Mouse (Mus musculus) MEL (cell line): Measurements from ENCODE around the gene Dusp6. TPM values are rescaled to one million over a fixed set of nuclear protein-coding genes. Genes with fewer than 3 reads are reported as not detected.

ENCODE experiments used
- DNase-seq: peaks from one replicate; pipeline ENCODE4 v3.0.0; 2011; ENCODE audit warnings: low read depth, low spot score
- H3K27ac ChIP-seq: 2 replicates; pipeline ENCODE4 v1.5.1; 2012; ENCODE audit warnings: low read depth, mild to moderate bottlenecking, control low read depth, low read length, moderate library complexity; ENCODE audit not compliant: control insufficient read depth
- H3K27me3 ChIP-seq, 2 experiments: fragments of 150-350 bp in 1 of 2; sonication (generic) in 1 of 2; 2 replicates each; pipeline ENCODE4 v1.6.1; 2012; ENCODE audit warnings: low read length in 2 of 2, mild to moderate bottlenecking in 2 of 2, improper control_type of control experiment in 1 of 2, moderate library complexity in 1 of 2; ENCODE audit not compliant: insufficient read depth in 2 of 2, control insufficient read depth in 1 of 2
- H3K36me3 ChIP-seq, 2 experiments: 2 replicates each; pipeline ENCODE4 v1.6.1; 2012 to 2014; ENCODE audit warnings: low read length in 2 of 2, improper control_type of control experiment in 1 of 2, inconsistent platforms in 1 of 2, mild to moderate bottlenecking in 1 of 2; ENCODE audit not compliant: insufficient read depth in 2 of 2, control insufficient read depth in 1 of 2
- H3K4me1 ChIP-seq, 2 experiments: fragments of 150-350 bp in 1 of 2; sonication (generic) in 1 of 2; 2 replicates each; pipeline ENCODE4 v1.6.1; 2012; ENCODE audit warnings: low read length in 2 of 2, improper control_type of control experiment in 1 of 2, mild to moderate bottlenecking in 1 of 2; ENCODE audit not compliant: insufficient read depth in 2 of 2, control insufficient read depth in 1 of 2
- H3K4me3 ChIP-seq, 2 experiments: fragments of 150-350 bp in 1 of 2; sonication (generic) in 1 of 2; 2 replicates each; pipeline ENCODE4 v1.5.1; 2012; ENCODE audit warnings: low read depth in 2 of 2, low read length in 2 of 2, mild to moderate bottlenecking in 2 of 2, moderate library complexity in 2 of 2, control low read depth in 1 of 2, improper control_type of control experiment in 1 of 2; ENCODE audit not compliant: control insufficient read depth in 1 of 2, insufficient read depth in 1 of 2
- H3K79me2 ChIP-seq: 2 replicates; pipeline ENCODE4 v1.6.1; 2012; ENCODE audit warnings: mild to moderate bottlenecking, low read length, moderate library complexity; ENCODE audit not compliant: control insufficient read depth, poor library complexity, insufficient read depth
- H3K9ac ChIP-seq: 2 replicates; pipeline ENCODE4 v1.6.1; 2012; ENCODE audit warnings: low read depth, mild to moderate bottlenecking, control low read depth, low read length, moderate library complexity; ENCODE audit not compliant: control insufficient read depth, poor library complexity, severe bottlenecking
- H3K9me3 ChIP-seq: fragments of 150-350 bp; sonication (generic); replicated peaks from 2 replicates; pipeline ENCODE4 v1.6.1; 2012; ENCODE audit warnings: mild to moderate bottlenecking, low read length, improper control_type of control experiment, moderate library complexity; ENCODE audit not compliant: insufficient read depth
- BHLHE40 ChIP-seq: IDR thresholded peaks from 2 replicates; pipeline ENCODE4 v1.6.1; 2012; ENCODE audit warnings: low read depth, mild to moderate bottlenecking, inconsistent platforms, low read length, improper control_type of control experiment, borderline replicate concordance
- CHD2 ChIP-seq: IDR thresholded peaks from 2 replicates; pipeline ENCODE4 v1.6.1; 2011; ENCODE audit warnings: low read length, improper control_type of control experiment
- CTCF ChIP-seq, 3 experiments: IDR thresholded peaks in 2 of 3; conservative IDR thresholded peaks in 1 of 3; 2 replicates each; pipeline ENCODE4 v1.5.1; 2011 to 2012; ENCODE audit warnings: low read length in 3 of 3, low read depth in 2 of 3, mild to moderate bottlenecking in 2 of 3, improper control_type of control experiment in 1 of 3, inconsistent platforms in 1 of 3, mixed read lengths in 1 of 3, moderate library complexity in 1 of 3; ENCODE audit not compliant: control insufficient read depth in 1 of 3, insufficient read depth in 1 of 3, poor library complexity in 1 of 3, severe bottlenecking in 1 of 3
- E2F4 ChIP-seq: IDR thresholded peaks from 2 replicates; pipeline ENCODE4 v1.6.1; 2011; ENCODE audit warnings: low read depth, low read length, improper control_type of control experiment, borderline replicate concordance
- ELF1 ChIP-seq: IDR thresholded peaks from 2 replicates; pipeline ENCODE4 v1.6.1; 2014; ENCODE audit warnings: low read depth, mild to moderate bottlenecking, inconsistent platforms, low read length, improper control_type of control experiment, moderate library complexity
- GABPA ChIP-seq: IDR thresholded peaks from 2 replicates; pipeline ENCODE4 v1.6.1; 2012; ENCODE audit warnings: low read depth, mild to moderate bottlenecking, inconsistent platforms, low read length, improper control_type of control experiment, moderate library complexity
- KAT2A ChIP-seq: conservative IDR thresholded peaks from 2 replicates; pipeline ENCODE4 v1.6.1; 2012; ENCODE audit warnings: low read depth, low read length, improper control_type of control experiment, inconsistent platforms
- MAFK ChIP-seq: IDR thresholded peaks from 2 replicates; pipeline ENCODE4 v1.6.1; 2011; ENCODE audit warnings: low read depth, mild to moderate bottlenecking, low read length, improper control_type of control experiment, borderline replicate concordance
- MAX ChIP-seq: IDR thresholded peaks from 2 replicates; pipeline ENCODE4 v1.6.1; 2011; ENCODE audit warnings: low read length, improper control_type of control experiment
- NELFE ChIP-seq: IDR thresholded peaks from 2 replicates; pipeline ENCODE4 v1.6.1; 2011; ENCODE audit warnings: low read depth, low read length, improper control_type of control experiment
- POLR2AphosphoS2 ChIP-seq: IDR thresholded peaks from 2 replicates; pipeline ENCODE4 v1.6.1; 2011; ENCODE audit warnings: low read length, improper control_type of control experiment
- POLR2AphosphoS5 ChIP-seq: IDR thresholded peaks from 2 replicates; pipeline ENCODE4 v1.6.1; 2012; ENCODE audit warnings: low read depth, borderline replicate concordance, mild to moderate bottlenecking, inconsistent platforms, low read length, moderate library complexity, mixed read lengths
- RAD21 ChIP-seq: IDR thresholded peaks from 2 replicates; pipeline ENCODE4 v1.6.1; 2011; ENCODE audit warnings: mild to moderate bottlenecking, low read depth, low read length, improper control_type of control experiment
- SIN3A ChIP-seq: IDR thresholded peaks from 2 replicates; pipeline ENCODE4 v1.6.1; 2012; ENCODE audit warnings: low read length, improper control_type of control experiment, inconsistent platforms
- TAL1 ChIP-seq: IDR thresholded peaks from 2 replicates; pipeline ENCODE4 v1.6.1; 2012; ENCODE audit warnings: mild to moderate bottlenecking, inconsistent platforms, low read length, moderate library complexity, mixed read lengths
- TCF12 ChIP-seq: IDR thresholded peaks from 2 replicates; pipeline ENCODE4 v1.6.1; 2014; ENCODE audit warnings: low read depth, mild to moderate bottlenecking, inconsistent platforms, low read length, improper control_type of control experiment, moderate library complexity
- USF2 ChIP-seq, 2 experiments: IDR thresholded peaks; 2 replicates each; pipeline ENCODE4 v1.6.1; 2011 to 2012; ENCODE audit warnings: improper control_type of control experiment in 2 of 2, low read length in 2 of 2, borderline replicate concordance in 1 of 2, inconsistent platforms in 1 of 2, low read depth in 1 of 2, mild to moderate bottlenecking in 1 of 2; ENCODE audit not compliant: insufficient read depth in 1 of 2
- ZKSCAN1 ChIP-seq: IDR thresholded peaks from 2 replicates; pipeline ENCODE4 v1.6.1; 2012; ENCODE audit warnings: low read depth, mild to moderate bottlenecking, inconsistent platforms, low read length, improper control_type of control experiment, moderate library complexity
- polyA plus RNA-seq, 2 experiments: library from polyadenylated mRNA; stranded (reverse) in 1 of 2; unstranded in 1 of 2; fragments of >175 nt in 1 of 2; fragments of >200 nt in 1 of 2; gene quantifications; 2 replicates each; pipeline versions ENCODE4 v1.2.1 to v1.2.4; 2012; ENCODE audit warnings: low replicate concordance in 2 of 2, low read depth in 1 of 2; ENCODE audit not compliant: insufficient read length in 2 of 2, insufficient read depth in 1 of 2, missing spikeins in 1 of 2
- total RNA-seq: library from RNA; depleted of rRNA; stranded (reverse); fragments of 300-350 nt; gene quantifications from 2 replicates; pipeline ENCODE4 v1.2.3, GENCODE M21; 2012

Gene Dusp6
- total and polyA plus RNA-seq, 3 experiments, result 8.2 to 11.9 TPM; not detected in 1

DNA sequence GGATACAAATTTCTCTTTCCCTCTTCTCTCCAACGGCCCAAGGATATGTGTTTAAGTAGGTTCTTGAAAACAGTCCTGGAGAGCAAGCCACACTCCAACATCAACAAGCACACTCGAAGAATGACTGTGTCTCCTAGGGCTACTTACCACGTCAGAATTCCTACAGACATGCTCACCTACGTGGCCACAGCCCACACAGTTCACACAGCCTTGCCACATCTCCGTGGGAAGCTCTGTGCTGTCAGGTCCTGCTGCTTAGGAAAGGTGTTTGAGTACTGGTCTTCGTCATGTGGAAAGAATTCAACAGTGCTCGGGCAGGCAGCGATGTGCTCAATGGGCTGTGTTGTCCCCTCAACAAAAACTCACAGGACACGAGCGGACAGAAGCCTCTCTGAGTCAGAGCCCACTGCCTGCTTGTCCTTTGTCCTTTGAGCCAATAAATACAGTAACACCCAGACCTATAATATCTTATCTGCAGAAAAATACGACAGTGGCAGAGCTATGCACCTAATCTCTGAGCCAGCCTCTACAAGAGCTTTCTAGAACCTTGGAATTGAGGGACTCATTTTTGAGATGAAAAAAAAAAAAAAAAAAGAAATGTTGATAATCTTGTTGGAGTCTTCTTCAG, 25.7 kb upstream of the Dusp6 start:
- H3K4me3 ChIP-seq, result no peak overlapping the region
- DNase-seq, result no peak
- peaks cover 0 to 10% of the 10 kb centered on the region in 2 experiments; a peak in 2 of 4 replicates for H3K36me3 ChIP-seq
- TF ChIP-seq RAD21 (no peak), POLR2AphosphoS2 (no peak), NELFE (no peak), BHLHE40 (no peak), SIN3A (no peak), MAFK (no peak), USF2 (IDR thresholded peaks at IDR 0.05; ENCODE audit: borderline replicate concordance in 1 of 2, insufficient read depth in 1 of 2, low read depth in 1 of 2, low read length in 2 of 2) (no peak), KAT2A (no peak), GABPA (no peak), ZKSCAN1 (no peak), MAX (no peak), ELF1 (no peak), E2F4 (no peak)
- peaks cover 0 to 2% of the 10 kb centered on the region in 2 experiments; a peak in 1 of 4 replicates for H3K27me3 ChIP-seq
- H3K9me3 ChIP-seq, result no peaks in the 10 kb centered on the region
- H3K9ac ChIP-seq, result no peak overlapping the region
- no peak overlapping the region for H3K27ac ChIP-seq
- no peaks in the 10 kb centered on the region for H3K79me2 ChIP-seq
- peaks cover 0 to 10% of the 10 kb centered on the region in 2 experiments; a peak in 2 of 4 replicates for H3K4me1 ChIP-seq

DNA sequence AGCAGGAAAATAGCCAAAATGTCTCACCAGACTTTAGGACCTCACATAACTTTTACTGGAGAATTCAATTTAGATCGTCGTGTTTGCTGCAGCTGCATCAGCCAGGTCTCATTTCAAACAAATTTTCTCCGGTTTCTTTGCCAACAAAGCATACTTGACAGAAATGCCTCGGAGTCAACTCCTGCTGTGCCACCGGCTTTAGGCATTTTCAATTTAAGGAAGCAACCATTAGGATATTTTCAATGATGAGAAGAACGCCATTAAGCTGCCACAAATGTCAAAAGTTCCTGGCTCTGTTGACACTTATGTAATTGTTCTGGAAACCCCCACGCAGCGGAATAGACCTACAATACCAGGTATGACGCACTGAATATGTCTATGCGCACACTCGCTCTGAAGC, 24.5 kb upstream of the Dusp6 start:
- no peaks in the 10 kb centered on the region for H3K9me3 ChIP-seq
- H3K4me1 ChIP-seq, result peaks cover 0 to 15% of the 10 kb centered on the region in 2 experiments; a peak in 2 of 4 replicates
- no peak overlapping the region for H3K27ac ChIP-seq
- TF ChIP-seq KAT2A (no peak), ZKSCAN1 (no peak), CTCF (IDR thresholded peaks at IDR 0.05 in 2 of 3, conservative IDR thresholded peaks at IDR 0.05 in 1 of 3; ENCODE audit: control insufficient read depth in 1 of 3, insufficient read depth in 1 of 3, low read depth in 2 of 3, low read length in 3 of 3, poor library complexity in 1 of 3, severe bottlenecking in 1 of 3) (no peak), TAL1 (no peak), ELF1 (no peak), CHD2 (no peak), RAD21 (no peak), TCF12 (no peak), POLR2AphosphoS5 (no peak)
- H3K9ac ChIP-seq, result no peak overlapping the region
- H3K27me3 ChIP-seq, result no peaks in the 10 kb centered on the region; a peak in 1 of 4 replicates
- DNase-seq, result no peak
- H3K79me2 ChIP-seq, result no peaks in the 10 kb centered on the region
- peaks cover 0 to 12% of the 10 kb centered on the region in 2 experiments; a peak in 2 of 4 replicates for H3K36me3 ChIP-seq
- no peak overlapping the region for H3K4me3 ChIP-seq
